Mouse (Mus musculus): Measurements from ENCODE around the gene Arid5b. TPM values are rescaled to one million over a fixed set of nuclear protein-coding genes. Genes with fewer than 3 reads are reported as not detected.

Arid5b gene
- polyA plus RNA-seq, 1 experiment, result 4.0 TPM

DNA sequence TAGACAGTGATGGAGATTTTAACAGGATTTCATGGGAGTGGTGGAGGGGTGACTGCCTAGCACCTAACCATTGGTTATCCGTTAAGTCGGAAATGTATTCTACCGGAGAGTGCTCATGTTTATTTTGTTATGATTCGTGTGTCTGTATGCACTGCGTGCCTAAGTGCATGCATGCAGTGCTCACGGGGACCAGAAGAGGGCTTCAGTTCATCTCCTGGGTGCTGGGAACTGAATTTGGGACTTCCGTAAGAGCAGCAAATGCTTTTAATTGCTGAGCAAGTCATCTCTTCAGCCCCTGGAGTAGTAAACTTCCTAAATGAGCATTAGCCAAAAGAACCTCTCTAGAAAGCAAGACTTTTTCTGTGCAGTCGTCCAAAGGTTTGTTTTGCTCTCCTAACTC lies 226.2 kb downstream of the Arid5b start:
- Histone ChIP-seq H3K27me3 (ENCODE audit: control insufficient read depth, insufficient read depth, low read length) (no peaks in the 10 kb centered on the region), H3K36me3 (ENCODE audit: control insufficient read depth, insufficient read depth, low read length) (no peaks in the 10 kb centered on the region), H3K4me3 (ENCODE audit: control insufficient read depth, insufficient read depth, low read length) (no peak overlapping the region), H3K27ac (ENCODE audit: control insufficient read depth, insufficient read depth, low read length) (no peak overlapping the region), H3K4me1 (replicated peaks; ENCODE audit: control insufficient read depth, insufficient read depth, low read length) (peaks cover 2% of the 10 kb centered on the region; the same call in 1 of the 2 replicates)
- no peak for DNase-seq
- TF ChIP-seq POLR2A (IDR thresholded peaks at IDR 0.05; ENCODE audit: control insufficient read depth, extremely low read depth, insufficient read depth, low read length, poor library complexity), result no peak
- no peak for TF ChIP-seq CTCF (IDR thresholded peaks at IDR 0.05; ENCODE audit: borderline replicate concordance, control insufficient read depth, extremely low read depth, insufficient read depth, low read length, poor library complexity)
- WGBS, result 97% methylated on average over 8 of the region's 8 CpGs

- WGBS, result 95% methylated on average over 14 of the region's 14 CpGs
Measured at GRCm38 (mm10) chr10:68051316-68051933, 227.1 kb downstream of the Arid5b start.

GRCm38 (mm10) chr10:68050882-68051281 lies 227.7 kb downstream of the Arid5b start:
- no peaks in the 10 kb centered on the region for H3K27me3 ChIP-seq (ENCODE audit: control insufficient read depth, insufficient read depth, low read length)
- H3K4me3 ChIP-seq (ENCODE audit: control insufficient read depth, insufficient read depth, low read length), result no peak overlapping the region
- DNase-seq, result no peak
- TF ChIP-seq POLR2A (IDR thresholded peaks at IDR 0.05; ENCODE audit: control insufficient read depth, extremely low read depth, insufficient read depth, low read length, poor library complexity) (no peak), CTCF (IDR thresholded peaks at IDR 0.05; ENCODE audit: borderline replicate concordance, control insufficient read depth, extremely low read depth, insufficient read depth, low read length, poor library complexity) (0 out of 2 replicates have a peak, but pooled peaks have one; percentile 13)
- H3K36me3 ChIP-seq (ENCODE audit: control insufficient read depth, insufficient read depth, low read length), result no peaks in the 10 kb centered on the region
- WGBS, result 94% methylated on average over 13 of the region's 13 CpGs
- H3K27ac ChIP-seq (ENCODE audit: control insufficient read depth, insufficient read depth, low read length), result no peak overlapping the region
- peaks cover 2% of the 10 kb centered on the region; the same call in 1 of the 2 replicates for H3K4me1 ChIP-seq (replicated peaks; ENCODE audit: control insufficient read depth, insufficient read depth, low read length)

More at GRCm38 (mm10) chr10:68051316-68051933, 227.1 kb downstream of the Arid5b start:
- Histone ChIP-seq H3K27me3 (ENCODE audit: control insufficient read depth, insufficient read depth, low read length) (no peaks in the 10 kb centered on the region), H3K4me1 (replicated peaks; ENCODE audit: control insufficient read depth, insufficient read depth, low read length) (peaks cover 2% of the 10 kb centered on the region; the same call in 1 of the 2 replicates), H3K4me3 (ENCODE audit: control insufficient read depth, insufficient read depth, low read length) (no peak overlapping the region), H3K27ac (ENCODE audit: control insufficient read depth, insufficient read depth, low read length) (no peak overlapping the region), H3K36me3 (ENCODE audit: control insufficient read depth, insufficient read depth, low read length) (no peaks in the 10 kb centered on the region)
- no peak for DNase-seq
- TF ChIP-seq CTCF (IDR thresholded peaks at IDR 0.05; ENCODE audit: borderline replicate concordance, control insufficient read depth, extremely low read depth, insufficient read depth, low read length, poor library complexity) (no peak), POLR2A (IDR thresholded peaks at IDR 0.05; ENCODE audit: control insufficient read depth, extremely low read depth, insufficient read depth, low read length, poor library complexity) (no peak)

GRCm38 (mm10) chr10:68048641-68049305 lies 229.8 kb downstream of the Arid5b start:
- 85% methylated on average over 8 of the region's 8 CpGs for WGBS

DNA sequence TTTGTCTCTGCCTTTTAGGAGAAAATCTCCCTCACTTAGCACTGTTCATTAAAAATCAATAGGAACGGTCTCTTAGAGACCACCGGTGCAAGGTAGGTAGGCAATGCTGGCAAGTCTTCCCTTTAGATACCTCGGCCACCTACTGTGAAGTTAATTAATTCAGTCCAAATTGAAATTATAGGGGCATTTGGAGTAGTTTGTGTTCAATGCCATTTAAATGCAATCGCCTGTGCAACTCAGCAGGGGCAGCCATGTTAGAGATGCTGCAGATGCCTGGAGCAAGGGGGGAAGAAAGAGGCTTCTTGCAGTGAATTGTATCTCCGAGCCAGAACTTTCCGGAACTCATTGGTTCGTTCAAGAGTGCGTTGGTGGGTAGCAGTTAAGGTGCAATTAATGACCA lies 233.7 kb downstream of the Arid5b start:
- no peak overlapping the region for H3K4me3 ChIP-seq (ENCODE audit: control insufficient read depth, insufficient read depth, low read length)
- H3K36me3 ChIP-seq (ENCODE audit: control insufficient read depth, insufficient read depth, low read length), result peaks cover 3% of the 10 kb centered on the region; the same call in 1 of the 2 replicates
- DNase-seq, result no peak
- no peaks in the 10 kb centered on the region for H3K27me3 ChIP-seq (ENCODE audit: control insufficient read depth, insufficient read depth, low read length)
- WGBS, result 97% methylated on average over 8 of the region's 8 CpGs
- H3K27ac ChIP-seq (ENCODE audit: control insufficient read depth, insufficient read depth, low read length), result no peak overlapping the region
- TF ChIP-seq CTCF (IDR thresholded peaks at IDR 0.05; ENCODE audit: borderline replicate concordance, control insufficient read depth, extremely low read depth, insufficient read depth, low read length, poor library complexity), result no peak
- no peak for TF ChIP-seq POLR2A (IDR thresholded peaks at IDR 0.05; ENCODE audit: control insufficient read depth, extremely low read depth, insufficient read depth, low read length, poor library complexity)
- no peaks in the 10 kb centered on the region for H3K4me1 ChIP-seq (replicated peaks; ENCODE audit: control insufficient read depth, insufficient read depth, low read length)

More at GRCm38 (mm10) chr10:68048641-68049305, 229.8 kb downstream of the Arid5b start:
- no peaks in the 10 kb centered on the region for H3K27me3 ChIP-seq (ENCODE audit: control insufficient read depth, insufficient read depth, low read length)
- no peak overlapping the region for H3K27ac ChIP-seq (ENCODE audit: control insufficient read depth, insufficient read depth, low read length)
- H3K36me3 ChIP-seq (ENCODE audit: control insufficient read depth, insufficient read depth, low read length), result no peaks in the 10 kb centered on the region
- no peak overlapping the region for H3K4me3 ChIP-seq (ENCODE audit: control insufficient read depth, insufficient read depth, low read length)
- TF ChIP-seq POLR2A (IDR thresholded peaks at IDR 0.05; ENCODE audit: control insufficient read depth, extremely low read depth, insufficient read depth, low read length, poor library complexity), result no peak
- no peak for TF ChIP-seq CTCF (IDR thresholded peaks at IDR 0.05; ENCODE audit: borderline replicate concordance, control insufficient read depth, extremely low read depth, insufficient read depth, low read length, poor library complexity)
- DNase-seq, result no peak
- H3K4me1 ChIP-seq (replicated peaks; ENCODE audit: control insufficient read depth, insufficient read depth, low read length), result no peaks in the 10 kb centered on the region; the same call in 1 of the 2 replicates

GRCm38 (mm10) chr10:68043973-68044372 lies 234.6 kb downstream of the Arid5b start:
- DNase-seq, result no peak
- H3K27ac ChIP-seq (ENCODE audit: control insufficient read depth, insufficient read depth, low read length), result no peak overlapping the region
- no peaks in the 10 kb centered on the region for H3K4me1 ChIP-seq (replicated peaks; ENCODE audit: control insufficient read depth, insufficient read depth, low read length)
- H3K4me3 ChIP-seq (ENCODE audit: control insufficient read depth, insufficient read depth, low read length), result no peak overlapping the region
- H3K27me3 ChIP-seq (ENCODE audit: control insufficient read depth, insufficient read depth, low read length), result no peaks in the 10 kb centered on the region
- 83% methylated on average over 6 of the region's 6 CpGs for WGBS
- TF ChIP-seq POLR2A (IDR thresholded peaks at IDR 0.05; ENCODE audit: control insufficient read depth, extremely low read depth, insufficient read depth, low read length, poor library complexity) (no peak), CTCF (IDR thresholded peaks at IDR 0.05; ENCODE audit: borderline replicate concordance, control insufficient read depth, extremely low read depth, insufficient read depth, low read length, poor library complexity) (no peak)
- H3K36me3 ChIP-seq (ENCODE audit: control insufficient read depth, insufficient read depth, low read length), result peaks cover 3% of the 10 kb centered on the region; the same call in 1 of the 2 replicates
